Mouse (Mus musculus) bone marrow macrophage, adult 2 months (primary cell): ENCODE results near the gene Col9a1.

Experiments used
- CTCF ChIP-seq: IDR thresholded peaks from 2 replicates; pipeline ENCODE4 v1.5.1; 2012; ENCODE audit warnings: low read depth, mild to moderate bottlenecking, low read length, moderate library complexity
- POLR2A ChIP-seq: IDR thresholded peaks from 2 replicates; pipeline ENCODE4 v1.6.1; 2012; ENCODE audit warnings: mild to moderate bottlenecking, low read depth, low read length, borderline replicate concordance

DNA sequence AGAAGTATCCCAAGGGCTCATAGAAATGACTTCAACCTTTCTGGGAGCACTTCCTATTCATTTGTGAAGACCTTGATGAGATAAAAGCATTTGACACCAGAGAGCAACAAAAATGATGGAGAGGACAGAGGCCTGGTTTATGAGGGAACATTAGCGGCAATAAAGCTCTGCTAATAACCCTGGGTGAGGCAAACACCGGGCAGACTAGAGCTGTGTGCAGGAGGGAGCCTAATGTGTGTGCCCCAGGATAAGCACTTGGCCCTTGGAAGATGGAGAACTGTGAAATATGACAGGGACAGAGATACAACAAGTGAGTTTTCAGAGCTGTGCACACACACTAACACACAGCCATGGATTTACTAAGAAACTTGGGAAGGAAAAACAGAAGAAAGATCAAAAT is 115.1 kb downstream of the Col9a1 start:
- TF ChIP-seq POLR2A (no peak), CTCF (no peak)
